Mouse (Mus musculus): ENCODE data around the gene Rptor. TPM values are rescaled to one million over a fixed set of nuclear protein-coding genes. Genes with fewer than 3 reads are reported as not detected.

The Rptor gene
- total RNA-seq, 2 experiments from 2014 or later: 50.2 to 61.3 TPM

DNA sequence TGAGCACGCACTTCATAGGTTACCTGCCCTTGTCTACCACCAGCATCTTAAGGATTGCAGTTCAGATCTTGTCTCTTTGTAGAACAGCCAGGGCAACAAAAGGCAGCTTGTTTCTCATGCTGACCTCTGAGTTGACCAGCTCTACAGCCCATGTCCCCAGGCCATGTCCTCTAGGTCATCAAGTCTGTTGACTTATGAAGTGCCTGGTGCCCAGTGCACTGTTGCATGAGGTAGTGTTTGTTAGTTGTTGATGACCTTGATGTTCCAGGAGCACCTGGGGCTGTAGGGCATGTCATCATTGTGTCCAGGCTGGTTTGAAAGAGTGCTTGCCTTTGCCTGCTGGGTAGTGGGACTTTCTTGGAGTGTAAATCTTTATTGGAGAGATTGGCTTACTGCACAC lies 344.7 kb downstream of the Rptor start:
- DNase-seq (ENCODE audit: low spot score in 2 of 2): no peak

DNA sequence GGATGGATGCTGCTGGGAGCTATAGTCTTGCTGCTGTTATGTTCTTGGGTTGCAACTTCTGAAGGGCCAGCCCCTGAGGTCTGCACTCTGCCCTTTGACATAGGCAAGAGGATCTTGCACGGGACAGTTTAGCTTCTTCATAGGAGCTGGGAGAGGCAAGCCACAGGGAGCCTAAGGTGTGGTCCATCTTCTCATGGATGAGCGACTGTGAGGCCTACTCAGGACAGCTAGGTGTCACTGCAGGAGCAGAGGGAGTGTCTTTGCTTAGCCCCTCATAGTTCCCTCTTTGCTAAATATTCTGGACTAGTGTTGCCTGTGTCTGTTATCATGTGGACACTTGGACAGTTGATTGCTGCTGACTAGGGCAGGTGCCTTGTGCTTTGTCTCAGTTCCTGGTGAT lies 345.2 kb downstream of the Rptor start:
- DNase-seq (ENCODE audit: low spot score in 2 of 2): no peak

DNA sequence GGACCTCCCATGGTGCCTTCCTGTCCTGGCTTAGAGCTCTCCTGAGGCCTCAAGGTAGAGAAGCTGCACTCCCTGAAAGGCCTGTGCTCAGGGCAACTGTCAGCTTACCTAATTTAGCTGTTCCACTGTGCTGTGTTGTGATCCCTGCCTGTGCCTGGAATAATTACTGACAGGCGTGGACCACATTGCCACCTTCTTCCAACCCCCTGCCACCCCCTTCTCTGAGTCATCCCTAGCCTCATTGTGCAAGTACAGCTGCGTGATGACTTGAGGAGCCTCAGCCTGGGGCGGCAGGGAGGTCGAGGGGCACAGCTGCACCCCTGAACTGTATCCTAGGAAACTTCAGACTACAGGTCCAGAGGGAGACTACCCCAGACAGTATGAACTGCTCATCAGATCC lies 345.6 kb downstream of the Rptor start:
- DNase-seq (ENCODE audit: low spot score in 2 of 2): no peak

- no peak for DNase-seq (ENCODE audit: low spot score in 2 of 2)
Measured at GRCm38 (mm10) chr11:119948803-119949202, 346.1 kb downstream of the Rptor start.

Other genes with a start within 250 kb of the Rptor start
- 1 to 10 TPM; 4.7 to 5.1 TPM for gene Sgsh, start 247.4 kb upstream of the Rptor start, total RNA-seq (2021)
- gene Slc26a11, start 247.3 kb upstream of the Rptor start, total RNA-seq (2021): 1 to 10 TPM; 5.4 to 6.3 TPM
- 1 to 10 TPM; 3.8 TPM for gene Rnf213, start 209.8 kb upstream of the Rptor start, total RNA-seq (2021)
- gene Endov, start 111.6 kb upstream of the Rptor start, total RNA-seq (2021): 10 to 100 TPM; 24.8 to 29.6 TPM
- 100 to 1,000 TPM; 146 to 173 TPM for gene Nptx1, start 55.2 kb upstream of the Rptor start, total RNA-seq (2021)